Comparison of ENCODE assay signal across 8 mouse cellular contexts in genomic region chr7:4509863-4510608, GRCm38 (mm10). TPM values are rescaled to one million over a fixed set of nuclear protein-coding genes. Genes with fewer than 3 reads are reported as not detected.
DNase-seq lines count a peak whose midpoint lies in the region; ATAC-seq and TF ChIP-seq lines count a peak whose summit lies in the region.

No protein-coding gene starts in this region.

- in situ Hi-C loops in ES-E14 (cut with MboI; ENCODE audit: low sequenced_read_pairs in 2 of 2, unreplicated experiment in 2 of 2) = no loop called here

- intact Hi-C loops in heart, postnatal 14 days (cut with DNase I) = loop anchor here (2.0 kb wide), 1 partner anchor 15 kb away; the partner anchor contains the start of gene Tnni3

- peaks cover 0 to 19% of the 10 kb centered on the region in 2 experiments; a peak in 2 of 4 replicates for H3K4me1 ChIP-seq in ES-E14 (ENCODE audit: control insufficient read depth in 2 of 2, insufficient read depth in 2 of 2, low read length in 2 of 2, poor library complexity in 1 of 2)

- H3K9me3 ChIP-seq in ES-E14 (ENCODE audit: control insufficient read depth, insufficient read depth, low read depth, low read length) = no peaks in the 10 kb centered on the region

- H3K27ac ChIP-seq in ES-E14 (ENCODE audit: insufficient read depth, low read depth, low read length, poor library complexity, severe bottlenecking) = no peak overlapping the region

- no peaks in the 10 kb centered on the region for H3K36me3 ChIP-seq in ES-E14 (ENCODE audit: control insufficient read depth, insufficient read depth, low read length, poor library complexity, severe bottlenecking)

- H3K4me3 ChIP-seq in ES-E14 (ENCODE audit: insufficient read depth in 1 of 2, low read depth in 1 of 2, low read length in 2 of 2, poor library complexity in 1 of 2, severe bottlenecking in 1 of 2) = peak overlapping the region; percentile 5 to 26; a peak in 2 of 4 replicates

- DNase-seq in ES-E14 (ENCODE audit: low read depth, low spot score) = peak; percentile 84
- peak; percentile 72 to 84 for DNase-seq in adrenal gland, postnatal 36 days
- DNase-seq in heart, postnatal 14 days = peak; percentile 88 to 93
- peak; percentile 83 to 88 for DNase-seq in kidney, postnatal 4 days
- DNase-seq in lung, postnatal 4 days = peak; percentile 90 to 93
- DNase-seq in right cerebral cortex, postnatal 14 days = peak; percentile 42
- no peak for DNase-seq in adipocyte (ENCODE audit: low spot score)

- ATAC-seq in erythroid progenitor cell, adult 5-6 weeks (replicated peaks; ENCODE audit: low FRiP score, poor library complexity, severe bottlenecking) = peak; percentile 84

- H3K9ac ChIP-seq in ES-E14 (ENCODE audit: insufficient read depth, low read depth, low read length, poor library complexity, severe bottlenecking) = peak overlapping the region; percentile 57; the same call in 1 of the 2 replicates

TF ChIP-seq in ES-E14, 5 proteins besides CTCF, POLR2A, EP300 and RAD21:
- no peak for TF ChIP-seq HCFC1 (IDR thresholded peaks at IDR 0.05; ENCODE audit: borderline replicate concordance, insufficient read depth, low read length)
- TF ChIP-seq MAFK (IDR thresholded peaks at IDR 0.05; ENCODE audit: insufficient read depth, low read depth, low read length) = no peak
- TF ChIP-seq ZC3H11A (IDR thresholded peaks at IDR 0.05; ENCODE audit: borderline replicate concordance, low read depth, low read length) = no peak
TF ChIP-seq in ES-E14: peak in this region for 0.

RNA-seq across cellular contexts. Expression of gene Tnnt1, which starts 6.1 kb away (rescaled TPM):
- total RNA-seq in ES-E14 (2012; rRNA removed) = 6.3 and 8.4 TPM in 2 replicates
- 1 to 10 TPM; 1.0 to 1.8 TPM for total RNA-seq in adrenal gland, postnatal 36 days (2021)
- 1.4 TPM in 1 of 2 replicates, not detected in the other for total RNA-seq in erythroid progenitor cell, adult 5-6 weeks (2015; ENCODE audit: low replicate concordance)
- 3.9 TPM in 1 of 2 replicates, not detected in the other for total RNA-seq in erythroid progenitor cell, adult 5-6 weeks (2017; ENCODE audit: low replicate concordance)
- total RNA-seq in heart, postnatal 14 days (2021) = 10 to 100 TPM; 25.4 to 33.6 TPM

RNA-seq across cellular contexts. Expression of gene Ppp1r12c, which starts 8.6 kb away (rescaled TPM):
- 83.2 and 126 TPM in 2 replicates for total RNA-seq in ES-E14 (2012; rRNA removed)
- total RNA-seq in adrenal gland, postnatal 36 days (2021) = 100 to 1,000 TPM in 1 of 2 experiments, 10 to 100 TPM in 1; 74.6 to 112 TPM
- 73.9 and 133 TPM in 2 replicates for total RNA-seq in erythroid progenitor cell, adult 5-6 weeks (2015; ENCODE audit: low replicate concordance)
- total RNA-seq in erythroid progenitor cell, adult 5-6 weeks (2017; ENCODE audit: low replicate concordance) = 123 and 130 TPM in 2 replicates
- total RNA-seq in heart, postnatal 14 days (2021) = 10 to 100 TPM; 76.0 to 82.1 TPM

RNA-seq across cellular contexts. Expression of gene Tnni3, which starts 14.0 kb away (rescaled TPM):
- 7.8 and 17.9 TPM in 2 replicates for total RNA-seq in ES-E14 (2012; rRNA removed)
- total RNA-seq in adrenal gland, postnatal 36 days (2021) = under 1 TPM; 0.56 to 0.76 TPM
- not detected in 2 replicates for total RNA-seq in erythroid progenitor cell, adult 5-6 weeks (2015; ENCODE audit: low replicate concordance)
- not detected in 2 replicates for total RNA-seq in erythroid progenitor cell, adult 5-6 weeks (2017; ENCODE audit: low replicate concordance)
- total RNA-seq in heart, postnatal 14 days (2021) = 1,000 to 10,000 TPM; 7,272 to 7,308 TPM

RNA-seq across cellular contexts. Expression of gene Dnaaf3, which starts 22.2 kb away (rescaled TPM):
- total RNA-seq in ES-E14 (2012; rRNA removed) = 3.1 and 6.3 TPM in 2 replicates
- 1 to 10 TPM in 1 of 2 experiments, under 1 TPM in 1; 0.70 to 1.2 TPM for total RNA-seq in adrenal gland, postnatal 36 days (2021)
- total RNA-seq in erythroid progenitor cell, adult 5-6 weeks (2015; ENCODE audit: low replicate concordance) = not detected in 2 replicates
- total RNA-seq in erythroid progenitor cell, adult 5-6 weeks (2017; ENCODE audit: low replicate concordance) = 0.64 TPM in 1 of 2 replicates, not detected in the other
- 1 to 10 TPM; 1.8 to 1.9 TPM for total RNA-seq in heart, postnatal 14 days (2021)

RNA-seq across cellular contexts. Expression of gene Syt5, which starts 37.3 kb away (rescaled TPM):
- 3.0 and 8.7 TPM in 2 replicates for total RNA-seq in ES-E14 (2012; rRNA removed)
- 1 to 10 TPM; 6.4 to 9.5 TPM for total RNA-seq in adrenal gland, postnatal 36 days (2021)
- not detected in 2 replicates for total RNA-seq in erythroid progenitor cell, adult 5-6 weeks (2015; ENCODE audit: low replicate concordance)
- total RNA-seq in erythroid progenitor cell, adult 5-6 weeks (2017; ENCODE audit: low replicate concordance) = not detected in 2 replicates
- 1 to 10 TPM; 1.4 to 1.9 TPM for total RNA-seq in heart, postnatal 14 days (2021)

Comparison
In these comparisons a context has a peak if more than half of its experiments do, and no peak if none do; other contexts are left out.
1. RNA of gene Tnni3, which starts 14.0 kb away (total RNA-seq): 7,272 to 7,308 TPM in heart, postnatal 14 days; 7.8 to 17.9 TPM in ES-E14, 0.56 to 0.76 TPM in adrenal gland, postnatal 36 days and not detected in erythroid progenitor cell, adult 5-6 weeks; every median in the first group is over 100 times any median in the second.